Mouse (Mus musculus) C2C12 (cell line): ENCODE data around the gene Serhl. TPM values are rescaled to one million over a fixed set of nuclear protein-coding genes. Genes with fewer than 3 reads are reported as not detected.

Experiments
- H3K27me3 ChIP-seq: one replicate; pipeline ENCODE4 v1.6.1; 2011; ENCODE audit not compliant: control insufficient read depth, insufficient read depth, insufficient read length
- H3K36me3 ChIP-seq: one replicate; pipeline ENCODE4 v1.6.1; 2011; ENCODE audit not compliant: control insufficient read depth, insufficient read depth
- H3K4me3 ChIP-seq: one replicate; pipeline ENCODE4 v1.5.1; 2011; ENCODE audit warnings: mild to moderate bottlenecking, control low read depth; ENCODE audit not compliant: poor library complexity, insufficient read depth, severe bottlenecking
- H3K79me2 ChIP-seq: one replicate; pipeline ENCODE4 v1.6.1; 2011; ENCODE audit not compliant: control insufficient read depth, insufficient read depth
- H3K79me3 ChIP-seq: one replicate; pipeline ENCODE4 v1.6.1; 2011; ENCODE audit warnings: low read depth, control low read depth
- H3ac ChIP-seq: one replicate; pipeline ENCODE3; 2011; ENCODE audit warnings: low read depth; ENCODE audit not compliant: control insufficient read depth, insufficient read length
- CEBPB ChIP-seq: IDR thresholded peaks from one replicate; pipeline ENCODE4 v1.6.1; 2011; ENCODE audit warnings: low read depth, mild to moderate bottlenecking, control low read depth, moderate library complexity
- CTCF ChIP-seq: IDR thresholded peaks from one replicate; pipeline ENCODE4 v1.5.1; 2011; ENCODE audit not compliant: control insufficient read depth, insufficient read depth, insufficient read length
- FOSL1 ChIP-seq: IDR thresholded peaks from one replicate; pipeline ENCODE4 v1.8.0; 2011; ENCODE audit warnings: mild to moderate bottlenecking, low read length; ENCODE audit not compliant: poor library complexity, insufficient read depth, severe bottlenecking
- MAX ChIP-seq: IDR thresholded peaks from one replicate; pipeline ENCODE4 v1.6.1; 2011; ENCODE audit warnings: mild to moderate bottlenecking, control low read depth
- MYOD1 ChIP-seq: IDR thresholded peaks from one replicate; pipeline ENCODE4 v1.6.1; 2011; ENCODE audit warnings: low read depth; ENCODE audit not compliant: control insufficient read depth, insufficient read length
- MYOG ChIP-seq: IDR thresholded peaks from one replicate; pipeline ENCODE4 v1.6.1; 2011; ENCODE audit not compliant: control insufficient read depth, insufficient read length; ENCODE audit errors: extremely low read depth
- USF1 ChIP-seq: IDR thresholded peaks from one replicate; pipeline ENCODE4 v1.6.1; 2011; ENCODE audit warnings: low read depth, mild to moderate bottlenecking, control low read depth, moderate library complexity
- polyA plus RNA-seq: library from polyadenylated mRNA; unstranded; fragments of >200 nt; fragmentation: generic; extraction: Trizol; gene quantifications from one replicate; pipeline ENCODE4 v1.2.1, GENCODE M21; 2012; ENCODE audit warnings: missing spikeins

Gene Serhl
- polyA plus RNA-seq, 1 experiment, result 17.8 TPM

GRCm38 (mm10) chr15:83099533-83100331 is 10.4 kb downstream of the Serhl start:
- H3K27me3 ChIP-seq, result no peaks in the 10 kb centered on the region
- no peaks in the 10 kb centered on the region for H3K36me3 ChIP-seq
- TF ChIP-seq CEBPB (no peak), USF1 (no peak), MYOG (no peak), MYOD1 (no peak), CTCF (no peak), FOSL1 (no peak), MAX (no peak)
- H3K4me3 ChIP-seq, result peak overlapping the region; percentile 59
- peak overlapping the region; percentile 91 for H3ac ChIP-seq
- no peaks in the 10 kb centered on the region for H3K79me2 ChIP-seq
- no peaks in the 10 kb centered on the region for H3K79me3 ChIP-seq

GRCm38 (mm10) chr15:83100332-83100662 is 11.0 kb downstream of the Serhl start:
- TF ChIP-seq CTCF, result no peak
- TF ChIP-seq CEBPB, result no peak
- no peak for TF ChIP-seq MAX
- TF ChIP-seq USF1, result no peak
- no peak for TF ChIP-seq MYOG
- no peak for TF ChIP-seq MYOD1
- Histone ChIP-seq H3K79me3 (no peaks in the 10 kb centered on the region), H3K36me3 (no peaks in the 10 kb centered on the region), H3K79me2 (no peaks in the 10 kb centered on the region), H3K27me3 (no peaks in the 10 kb centered on the region), H3ac (peak overlapping the region; percentile 91), H3K4me3 (peak overlapping the region; percentile 59)

GRCm38 (mm10) chr15:83103111-83103510 is 13.8 kb downstream of the Serhl start:
- Histone ChIP-seq H3K27me3 (no peaks in the 10 kb centered on the region), H3K36me3 (peaks cover 9% of the 10 kb centered on the region), H3K79me2 (no peaks in the 10 kb centered on the region), H3ac (no peak overlapping the region), H3K4me3 (no peak overlapping the region), H3K79me3 (no peaks in the 10 kb centered on the region)
- TF ChIP-seq USF1, result no peak
- no peak for TF ChIP-seq CTCF
- no peak for TF ChIP-seq MYOD1
- no peak for TF ChIP-seq CEBPB
- no peak for TF ChIP-seq MAX
- no peak for TF ChIP-seq MYOG
- no peak for TF ChIP-seq FOSL1

- Histone ChIP-seq H3K79me3 (no peaks in the 10 kb centered on the region), H3K27me3 (no peaks in the 10 kb centered on the region), H3K4me3 (no peak overlapping the region), H3K79me2 (no peaks in the 10 kb centered on the region), H3K36me3 (peaks cover 15% of the 10 kb centered on the region), H3ac (no peak overlapping the region)
- TF ChIP-seq CTCF, result no peak
- no peak for TF ChIP-seq FOSL1
- no peak for TF ChIP-seq MYOD1
- no peak for TF ChIP-seq CEBPB
- TF ChIP-seq USF1, result no peak
- no peak for TF ChIP-seq MAX
- no peak for TF ChIP-seq MYOG
These were observed 17.1 kb downstream of the Serhl start for GRCm38 (mm10) chr15:83106426-83106825.

- peaks cover 15% of the 10 kb centered on the region for H3K36me3 ChIP-seq
- H3ac ChIP-seq, result no peak overlapping the region
- H3K27me3 ChIP-seq, result no peaks in the 10 kb centered on the region
- TF ChIP-seq MYOG, result no peak
- no peak for TF ChIP-seq CTCF
- TF ChIP-seq MYOD1, result no peak
- TF ChIP-seq USF1, result no peak
- no peak for TF ChIP-seq MAX
- no peak for TF ChIP-seq CEBPB
- no peak for TF ChIP-seq FOSL1
- no peaks in the 10 kb centered on the region for H3K79me2 ChIP-seq
- no peak overlapping the region for H3K4me3 ChIP-seq
- no peaks in the 10 kb centered on the region for H3K79me3 ChIP-seq
These were observed 18.5 kb downstream of the Serhl start for GRCm38 (mm10) chr15:83107814-83108213.

- Histone ChIP-seq H3ac (no peak overlapping the region), H3K4me3 (no peak overlapping the region), H3K79me3 (no peaks in the 10 kb centered on the region), H3K79me2 (no peaks in the 10 kb centered on the region), H3K36me3 (peaks cover 34% of the 10 kb centered on the region), H3K27me3 (no peaks in the 10 kb centered on the region)
- TF ChIP-seq MYOD1, result no peak
- TF ChIP-seq USF1, result no peak
- TF ChIP-seq MAX, result no peak
- TF ChIP-seq FOSL1, result no peak
- TF ChIP-seq CEBPB, result no peak
- TF ChIP-seq CTCF, result no peak
- no peak for TF ChIP-seq MYOG
These were observed 22.0 kb downstream of the Serhl start for GRCm38 (mm10) chr15:83111290-83111689.
